Mouse (Mus musculus) MEL (cell line): Measurements from ENCODE around the gene Matn4. TPM values are rescaled to one million over a fixed set of nuclear protein-coding genes. Genes with fewer than 3 reads are reported as not detected.

Experiments used
- DNase-seq: peaks from one replicate; pipeline ENCODE4 v3.0.0; 2011; ENCODE audit warnings: low read depth, low spot score
- H3K27ac ChIP-seq: 2 replicates; pipeline ENCODE4 v1.5.1; 2012; ENCODE audit warnings: low read depth, mild to moderate bottlenecking, control low read depth, low read length, moderate library complexity; ENCODE audit not compliant: control insufficient read depth
- H3K27me3 ChIP-seq, 2 experiments: fragments of 150-350 bp in 1 of 2; sonication (generic) in 1 of 2; 2 replicates each; pipeline ENCODE4 v1.6.1; 2012; ENCODE audit warnings: low read length in 2 of 2, mild to moderate bottlenecking in 2 of 2, improper control_type of control experiment in 1 of 2, moderate library complexity in 1 of 2; ENCODE audit not compliant: insufficient read depth in 2 of 2, control insufficient read depth in 1 of 2
- H3K36me3 ChIP-seq, 2 experiments: 2 replicates each; pipeline ENCODE4 v1.6.1; 2012 to 2014; ENCODE audit warnings: low read length in 2 of 2, improper control_type of control experiment in 1 of 2, inconsistent platforms in 1 of 2, mild to moderate bottlenecking in 1 of 2; ENCODE audit not compliant: insufficient read depth in 2 of 2, control insufficient read depth in 1 of 2
- H3K4me1 ChIP-seq, 2 experiments: fragments of 150-350 bp in 1 of 2; sonication (generic) in 1 of 2; 2 replicates each; pipeline ENCODE4 v1.6.1; 2012; ENCODE audit warnings: low read length in 2 of 2, improper control_type of control experiment in 1 of 2, mild to moderate bottlenecking in 1 of 2; ENCODE audit not compliant: insufficient read depth in 2 of 2, control insufficient read depth in 1 of 2
- H3K4me3 ChIP-seq, 2 experiments: fragments of 150-350 bp in 1 of 2; sonication (generic) in 1 of 2; 2 replicates each; pipeline ENCODE4 v1.5.1; 2012; ENCODE audit warnings: low read depth in 2 of 2, low read length in 2 of 2, mild to moderate bottlenecking in 2 of 2, moderate library complexity in 2 of 2, control low read depth in 1 of 2, improper control_type of control experiment in 1 of 2; ENCODE audit not compliant: control insufficient read depth in 1 of 2, insufficient read depth in 1 of 2
- H3K79me2 ChIP-seq: 2 replicates; pipeline ENCODE4 v1.6.1; 2012; ENCODE audit warnings: mild to moderate bottlenecking, low read length, moderate library complexity; ENCODE audit not compliant: control insufficient read depth, poor library complexity, insufficient read depth
- H3K9ac ChIP-seq: 2 replicates; pipeline ENCODE4 v1.6.1; 2012; ENCODE audit warnings: low read depth, mild to moderate bottlenecking, control low read depth, low read length, moderate library complexity; ENCODE audit not compliant: control insufficient read depth, poor library complexity, severe bottlenecking
- H3K9me3 ChIP-seq: fragments of 150-350 bp; sonication (generic); replicated peaks from 2 replicates; pipeline ENCODE4 v1.6.1; 2012; ENCODE audit warnings: mild to moderate bottlenecking, low read length, improper control_type of control experiment, moderate library complexity; ENCODE audit not compliant: insufficient read depth
- BHLHE40 ChIP-seq: IDR thresholded peaks from 2 replicates; pipeline ENCODE4 v1.6.1; 2012; ENCODE audit warnings: low read depth, mild to moderate bottlenecking, inconsistent platforms, low read length, improper control_type of control experiment, borderline replicate concordance
- CHD2 ChIP-seq: IDR thresholded peaks from 2 replicates; pipeline ENCODE4 v1.6.1; 2011; ENCODE audit warnings: low read length, improper control_type of control experiment
- CTCF ChIP-seq, 3 experiments: IDR thresholded peaks in 2 of 3; conservative IDR thresholded peaks in 1 of 3; 2 replicates each; pipeline ENCODE4 v1.5.1; 2011 to 2012; ENCODE audit warnings: low read length in 3 of 3, low read depth in 2 of 3, mild to moderate bottlenecking in 2 of 3, improper control_type of control experiment in 1 of 3, inconsistent platforms in 1 of 3, mixed read lengths in 1 of 3, moderate library complexity in 1 of 3; ENCODE audit not compliant: control insufficient read depth in 1 of 3, insufficient read depth in 1 of 3, poor library complexity in 1 of 3, severe bottlenecking in 1 of 3
- E2F4 ChIP-seq: IDR thresholded peaks from 2 replicates; pipeline ENCODE4 v1.6.1; 2011; ENCODE audit warnings: low read depth, low read length, improper control_type of control experiment, borderline replicate concordance
- EP300 ChIP-seq, 2 experiments: IDR thresholded peaks; 2 replicates each; pipeline ENCODE4 v1.6.1; 2011; ENCODE audit warnings: improper control_type of control experiment in 2 of 2, low read length in 2 of 2, low read depth in 1 of 2, mild to moderate bottlenecking in 1 of 2
- HCFC1 ChIP-seq: IDR thresholded peaks from 2 replicates; pipeline ENCODE4 v1.6.1; 2012; ENCODE audit warnings: low read depth, mild to moderate bottlenecking, inconsistent platforms, low read length, improper control_type of control experiment, moderate library complexity
- JUND ChIP-seq: IDR thresholded peaks from 2 replicates; pipeline ENCODE4 v1.6.1; 2011; ENCODE audit warnings: low read depth, mild to moderate bottlenecking, improper control_type of control experiment, low read length
- MEF2A ChIP-seq: IDR thresholded peaks from 2 replicates; pipeline ENCODE4 v1.6.1; 2014; ENCODE audit warnings: low read depth, mild to moderate bottlenecking, inconsistent platforms, low read length, improper control_type of control experiment; ENCODE audit not compliant: poor library complexity, insufficient replicate concordance, severe bottlenecking; ENCODE audit errors: extremely low read depth
- MXI1 ChIP-seq: IDR thresholded peaks from 2 replicates; pipeline ENCODE4 v1.6.1; 2011; ENCODE audit warnings: mild to moderate bottlenecking, low read depth, low read length, improper control_type of control experiment
- MYB ChIP-seq: IDR thresholded peaks from 2 replicates; pipeline ENCODE4 v1.6.1; 2011; ENCODE audit warnings: mild to moderate bottlenecking, low read depth, low read length, improper control_type of control experiment
- POLR2AphosphoS2 ChIP-seq: IDR thresholded peaks from 2 replicates; pipeline ENCODE4 v1.6.1; 2011; ENCODE audit warnings: low read length, improper control_type of control experiment
- POLR2AphosphoS5 ChIP-seq: IDR thresholded peaks from 2 replicates; pipeline ENCODE4 v1.6.1; 2012; ENCODE audit warnings: low read depth, borderline replicate concordance, mild to moderate bottlenecking, inconsistent platforms, low read length, moderate library complexity, mixed read lengths
- RAD21 ChIP-seq: IDR thresholded peaks from 2 replicates; pipeline ENCODE4 v1.6.1; 2011; ENCODE audit warnings: mild to moderate bottlenecking, low read depth, low read length, improper control_type of control experiment
- RCOR1 ChIP-seq: IDR thresholded peaks from 2 replicates; pipeline ENCODE4 v1.6.1; 2012; ENCODE audit warnings: low read depth, mild to moderate bottlenecking, inconsistent platforms, low read length, improper control_type of control experiment
- SIN3A ChIP-seq: IDR thresholded peaks from 2 replicates; pipeline ENCODE4 v1.6.1; 2012; ENCODE audit warnings: low read length, improper control_type of control experiment, inconsistent platforms
- TBP ChIP-seq: IDR thresholded peaks from 2 replicates; pipeline ENCODE4 v1.8.0; 2011; ENCODE audit warnings: low read depth, low read length, improper control_type of control experiment
- USF1 ChIP-seq: IDR thresholded peaks from 2 replicates; pipeline ENCODE4 v1.6.1; 2014; ENCODE audit warnings: low read depth, mild to moderate bottlenecking, inconsistent platforms, low read length, improper control_type of control experiment, moderate library complexity
- USF2 ChIP-seq, 2 experiments: IDR thresholded peaks; 2 replicates each; pipeline ENCODE4 v1.6.1; 2011 to 2012; ENCODE audit warnings: improper control_type of control experiment in 2 of 2, low read length in 2 of 2, borderline replicate concordance in 1 of 2, inconsistent platforms in 1 of 2, low read depth in 1 of 2, mild to moderate bottlenecking in 1 of 2; ENCODE audit not compliant: insufficient read depth in 1 of 2
- ZC3H11A ChIP-seq: IDR thresholded peaks from 2 replicates; pipeline ENCODE4 v1.6.1; 2012; ENCODE audit warnings: low read depth, mild to moderate bottlenecking, inconsistent platforms, low read length, improper control_type of control experiment
- ZNF384 ChIP-seq: IDR thresholded peaks from 2 replicates; pipeline ENCODE4 v1.6.1; 2012; ENCODE audit warnings: low read depth, mild to moderate bottlenecking, inconsistent platforms, low read length, improper control_type of control experiment
- polyA plus RNA-seq, 2 experiments: library from polyadenylated mRNA; stranded (reverse) in 1 of 2; unstranded in 1 of 2; fragments of >175 nt in 1 of 2; fragments of >200 nt in 1 of 2; gene quantifications; 2 replicates each; pipeline versions ENCODE4 v1.2.1 to v1.2.4; 2012; ENCODE audit warnings: low replicate concordance in 2 of 2, low read depth in 1 of 2; ENCODE audit not compliant: insufficient read length in 2 of 2, insufficient read depth in 1 of 2, missing spikeins in 1 of 2
- total RNA-seq: library from RNA; depleted of rRNA; stranded (reverse); fragments of 300-350 nt; gene quantifications from 2 replicates; pipeline ENCODE4 v1.2.3, GENCODE M21; 2012

Gene Matn4
- total and polyA plus RNA-seq, 3 experiments = not detected

GRCm38 (mm10) chr2:164441155-164441554 is 36.2 kb upstream of the Matn4 start:
- no peak overlapping the region for H3K27ac ChIP-seq
- peaks cover 16 to 24% of the 10 kb centered on the region in 2 experiments for H3K27me3 ChIP-seq
- no peak for DNase-seq
- no peak overlapping the region for H3K4me3 ChIP-seq
- no peaks in the 10 kb centered on the region for H3K4me1 ChIP-seq
- no peaks in the 10 kb centered on the region for H3K36me3 ChIP-seq
- no peaks in the 10 kb centered on the region for H3K79me2 ChIP-seq
- no peak for TF ChIP-seq HCFC1
- TF ChIP-seq, all 39 proteins: peak for 0
- Histone ChIP-seq H3K9ac (no peak overlapping the region), H3K9me3 (no peaks in the 10 kb centered on the region)

GRCm38 (mm10) chr2:164440314-164440713 is 35.4 kb upstream of the Matn4 start:
- H3K9ac ChIP-seq = no peak overlapping the region
- H3K4me3 ChIP-seq = no peak overlapping the region
- DNase-seq = no peak
- H3K9me3 ChIP-seq = no peaks in the 10 kb centered on the region
- H3K4me1 ChIP-seq = no peaks in the 10 kb centered on the region
- no peaks in the 10 kb centered on the region for H3K36me3 ChIP-seq
- H3K27me3 ChIP-seq = peaks cover 17 to 20% of the 10 kb centered on the region in 2 experiments
- no peak overlapping the region for H3K27ac ChIP-seq
- no peaks in the 10 kb centered on the region for H3K79me2 ChIP-seq
- TF ChIP-seq USF1 = no peak

GRCm38 (mm10) chr2:164439001-164439421 is 34.1 kb upstream of the Matn4 start:
- DNase-seq = no peak
- Histone ChIP-seq H3K9me3 (no peaks in the 10 kb centered on the region), H3K36me3 (no peaks in the 10 kb centered on the region), H3K79me2 (no peaks in the 10 kb centered on the region), H3K4me1 (no peaks in the 10 kb centered on the region), H3K4me3 (no peak overlapping the region), H3K27me3 (peaks cover 11 to 21% of the 10 kb centered on the region in 2 experiments), H3K9ac (no peak overlapping the region), H3K27ac (no peak overlapping the region)
- TF ChIP-seq CTCF (IDR thresholded peaks at IDR 0.05 in 2 of 3, conservative IDR thresholded peaks at IDR 0.05 in 1 of 3; ENCODE audit: control insufficient read depth in 1 of 3, insufficient read depth in 1 of 3, low read depth in 2 of 3, low read length in 3 of 3, poor library complexity in 1 of 3, severe bottlenecking in 1 of 3) = no peak
- TF ChIP-seq BHLHE40 = no peak
- TF ChIP-seq RAD21 = no peak
- TF ChIP-seq USF2 (IDR thresholded peaks at IDR 0.05; ENCODE audit: borderline replicate concordance in 1 of 2, insufficient read depth in 1 of 2, low read depth in 1 of 2, low read length in 2 of 2) = no peak
- no peak for TF ChIP-seq ZNF384
- no peak for TF ChIP-seq MYB
- no peak for TF ChIP-seq POLR2AphosphoS2
- TF ChIP-seq SIN3A = no peak
- TF ChIP-seq MEF2A = no peak
- TF ChIP-seq USF1 = no peak
- no peak for TF ChIP-seq POLR2AphosphoS5
- no peak for TF ChIP-seq ZC3H11A
- no peak for TF ChIP-seq E2F4
- no peak for TF ChIP-seq MXI1
- no peak for TF ChIP-seq EP300 (IDR thresholded peaks at IDR 0.05; ENCODE audit: low read depth in 1 of 2, low read length in 2 of 2)
- no peak for TF ChIP-seq JUND
- TF ChIP-seq CHD2 = no peak
- TF ChIP-seq RCOR1 = no peak
- TF ChIP-seq TBP = no peak
